Mouse (Mus musculus) neural tube, embryonic 12.5 days (tissue): ENCODE results near the gene Cdc42ep3. TPM values are rescaled to one million over a fixed set of nuclear protein-coding genes. Genes with fewer than 3 reads are reported as not detected.

Experiments
- ATAC-seq: fragments of 200-750 bp; cut with Nextera tagmentation; 2 replicates; pipeline ENCODE4 v1.8.0; 2017; ENCODE audit warnings: low read depth, mild to moderate bottlenecking, moderate TSS enrichment, moderate library complexity; ENCODE audit not compliant: low FRiP score
- H3K27ac ChIP-seq: fragments of 300-500 bp; sonication (generic); 2 replicates; pipeline ENCODE4 v1.5.1; 2016
- H3K27me3 ChIP-seq: fragments of 300-500 bp; sonication (generic); replicated peaks from 2 replicates; pipeline ENCODE4 v1.6.1; 2016; ENCODE audit warnings: mild to moderate bottlenecking
- H3K36me3 ChIP-seq: fragments of 300-500 bp; sonication (generic); 2 replicates; pipeline ENCODE4 v1.6.1; 2016; ENCODE audit warnings: mild to moderate bottlenecking
- H3K4me1 ChIP-seq: fragments of 300-500 bp; sonication (generic); 2 replicates; pipeline ENCODE4 v1.6.1; 2016
- H3K4me2 ChIP-seq: fragments of 300-500 bp; sonication (generic); replicated peaks from 2 replicates; pipeline ENCODE4 v1.6.1; 2016; ENCODE audit warnings: mild to moderate bottlenecking
- H3K4me3 ChIP-seq: fragments of 300-500 bp; sonication (generic); 2 replicates; pipeline ENCODE4 v1.5.1; 2016
- H3K9ac ChIP-seq: fragments of 300-500 bp; sonication (generic); 2 replicates; pipeline ENCODE4 v1.6.1; 2016; ENCODE audit warnings: mild to moderate bottlenecking
- H3K9me3 ChIP-seq: fragments of 300-500 bp; sonication (generic); 2 replicates; pipeline ENCODE4 v1.6.1; 2016; ENCODE audit warnings: mild to moderate bottlenecking
- WGBS: fragments of 180-500 bp; shearing (Covaris S2); methylation state at CpG from one replicate; pipeline ENCODE4 v1.1.7; 2016; 5-methylcytosine and 5-hydroxymethylcytosine counted together
- polyA plus RNA-seq: library from polyadenylated mRNA; unstranded; fragments of >200 nt; fragmentation: Nextera tagmentation; extraction: Ambion mirVana; gene quantifications from 2 replicates; pipeline ENCODE4 v1.2.1, GENCODE M21; 2016

The Cdc42ep3 gene
- polyA plus RNA-seq, 1 experiment from 2014 or later: 34.5 TPM

- no peak overlapping the region for H3K27ac ChIP-seq
- H3K4me3 ChIP-seq: no peak overlapping the region
- H3K9me3 ChIP-seq: no peaks in the 10 kb centered on the region
- H3K4me1 ChIP-seq: 0 out of 2 replicates have a peak, but pooled peaks cover 8% of the 10 kb centered on the region
- H3K36me3 ChIP-seq: no peaks in the 10 kb centered on the region
- no peak overlapping the region for H3K9ac ChIP-seq
- ATAC-seq: no peak
- H3K4me2 ChIP-seq: no peak overlapping the region
- no peaks in the 10 kb centered on the region for H3K27me3 ChIP-seq
- WGBS: 79% methylated on average over 7 of the region's 7 CpGs
These were observed 12.9 kb downstream of the Cdc42ep3 start for GRCm38 (mm10) chr17:79341946-79342470.

GRCm38 (mm10) chr17:79337494-79337893, 17.4 kb downstream of the Cdc42ep3 start:
- peaks cover 9% of the 10 kb centered on the region; the same call in 1 of the 2 replicates for H3K36me3 ChIP-seq
- H3K9ac ChIP-seq: no peak overlapping the region
- H3K4me2 ChIP-seq: no peak overlapping the region
- no peak overlapping the region for H3K27ac ChIP-seq
- H3K4me1 ChIP-seq: no peaks in the 10 kb centered on the region
- H3K9me3 ChIP-seq: no peaks in the 10 kb centered on the region
- 80% methylated on average over 3 of the region's 3 CpGs for WGBS
- H3K27me3 ChIP-seq: no peaks in the 10 kb centered on the region
- no peak overlapping the region for H3K4me3 ChIP-seq
- ATAC-seq: no peak

GRCm38 (mm10) chr17:79334701-79335100, 20.2 kb downstream of the Cdc42ep3 start:
- Histone ChIP-seq H3K36me3 (peaks cover 9% of the 10 kb centered on the region; the same call in 1 of the 2 replicates), H3K4me2 (no peak overlapping the region), H3K4me1 (no peaks in the 10 kb centered on the region), H3K9me3 (no peaks in the 10 kb centered on the region), H3K27me3 (no peaks in the 10 kb centered on the region), H3K9ac (no peak overlapping the region), H3K27ac (no peak overlapping the region), H3K4me3 (no peak overlapping the region)
- ATAC-seq: no peak
- WGBS: 90% methylated on average over 11 of the region's 11 CpGs

- no peaks in the 10 kb centered on the region for H3K4me1 ChIP-seq
- H3K4me2 ChIP-seq: no peak overlapping the region
- no peak for ATAC-seq
- H3K27ac ChIP-seq: no peak overlapping the region
- peaks cover 9% of the 10 kb centered on the region; the same call in 1 of the 2 replicates for H3K36me3 ChIP-seq
- WGBS: 88% methylated on average over 9 of the region's 9 CpGs
- no peak overlapping the region for H3K9ac ChIP-seq
- no peaks in the 10 kb centered on the region for H3K9me3 ChIP-seq
- H3K4me3 ChIP-seq: no peak overlapping the region
- H3K27me3 ChIP-seq: no peaks in the 10 kb centered on the region
These were observed 21.2 kb downstream of the Cdc42ep3 start for GRCm38 (mm10) chr17:79333650-79334049.

GRCm38 (mm10) chr17:79332864-79333263, 22.0 kb downstream of the Cdc42ep3 start:
- ATAC-seq: no peak
- WGBS: 81% methylated on average over 3 of the region's 3 CpGs
- H3K4me2 ChIP-seq: no peak overlapping the region
- H3K9ac ChIP-seq: no peak overlapping the region
- no peak overlapping the region for H3K4me3 ChIP-seq
- H3K27me3 ChIP-seq: no peaks in the 10 kb centered on the region
- H3K27ac ChIP-seq: no peak overlapping the region
- H3K4me1 ChIP-seq: no peaks in the 10 kb centered on the region
- H3K9me3 ChIP-seq: no peaks in the 10 kb centered on the region
- peaks cover 9% of the 10 kb centered on the region; the same call in 1 of the 2 replicates for H3K36me3 ChIP-seq

- Histone ChIP-seq H3K4me2 (no peak overlapping the region), H3K27ac (no peak overlapping the region), H3K4me3 (no peak overlapping the region), H3K9ac (no peak overlapping the region), H3K36me3 (peaks cover 9% of the 10 kb centered on the region; the same call in 1 of the 2 replicates), H3K4me1 (peaks cover 5% of the 10 kb centered on the region; the same call in 1 of the 2 replicates), H3K27me3 (no peaks in the 10 kb centered on the region), H3K9me3 (no peaks in the 10 kb centered on the region)
- 97% methylated on average over 2 of the region's 2 CpGs for WGBS
- no peak for ATAC-seq
These were observed 24.5 kb downstream of the Cdc42ep3 start for GRCm38 (mm10) chr17:79330397-79330796.

GRCm38 (mm10) chr17:79326868-79327376, 28.0 kb downstream of the Cdc42ep3 start:
- H3K4me3 ChIP-seq: no peak overlapping the region
- no peaks in the 10 kb centered on the region for H3K9me3 ChIP-seq
- H3K27me3 ChIP-seq: no peaks in the 10 kb centered on the region
- no peak overlapping the region for H3K9ac ChIP-seq
- WGBS: 69% methylated on average over 4 of the region's 4 CpGs
- peak; percentile 78 for ATAC-seq
- H3K4me1 ChIP-seq: peaks cover 5% of the 10 kb centered on the region; the same call in 1 of the 2 replicates
- H3K36me3 ChIP-seq: no peaks in the 10 kb centered on the region
- H3K27ac ChIP-seq: no peak overlapping the region
- no peak overlapping the region for H3K4me2 ChIP-seq

GRCm38 (mm10) chr17:79317085-79317751, 37.7 kb downstream of the Cdc42ep3 start:
- no peak for ATAC-seq
- no peak overlapping the region for H3K27ac ChIP-seq
- WGBS: 70% methylated on average over 12 of the region's 12 CpGs
- no peaks in the 10 kb centered on the region for H3K9me3 ChIP-seq
- H3K27me3 ChIP-seq: no peaks in the 10 kb centered on the region
- H3K9ac ChIP-seq: no peak overlapping the region
- H3K4me2 ChIP-seq: no peak overlapping the region
- no peak overlapping the region for H3K4me3 ChIP-seq
- H3K36me3 ChIP-seq: no peaks in the 10 kb centered on the region
- H3K4me1 ChIP-seq: no peaks in the 10 kb centered on the region

GRCm38 (mm10) chr17:79315415-79316094, 39.3 kb downstream of the Cdc42ep3 start:
- H3K36me3 ChIP-seq: no peaks in the 10 kb centered on the region
- 83% methylated on average over 4 of the region's 4 CpGs for WGBS
- no peak overlapping the region for H3K4me2 ChIP-seq
- H3K27ac ChIP-seq: no peak overlapping the region
- no peak for ATAC-seq
- H3K9ac ChIP-seq: no peak overlapping the region
- H3K9me3 ChIP-seq: no peaks in the 10 kb centered on the region
- H3K27me3 ChIP-seq: no peaks in the 10 kb centered on the region
- no peak overlapping the region for H3K4me3 ChIP-seq
- no peaks in the 10 kb centered on the region for H3K4me1 ChIP-seq

- WGBS: 76% methylated on average over 1 of the region's 1 CpGs
- H3K9me3 ChIP-seq: no peaks in the 10 kb centered on the region
- no peaks in the 10 kb centered on the region for H3K27me3 ChIP-seq
- H3K9ac ChIP-seq: no peak overlapping the region
- H3K36me3 ChIP-seq: no peaks in the 10 kb centered on the region
- H3K27ac ChIP-seq: no peak overlapping the region
- no peak overlapping the region for H3K4me2 ChIP-seq
- no peak overlapping the region for H3K4me3 ChIP-seq
- no peak for ATAC-seq
- H3K4me1 ChIP-seq: no peaks in the 10 kb centered on the region
These were observed 44.4 kb downstream of the Cdc42ep3 start for GRCm38 (mm10) chr17:79310465-79310864.

- Histone ChIP-seq H3K9ac (no peak overlapping the region), H3K36me3 (no peaks in the 10 kb centered on the region), H3K27ac (no peak overlapping the region), H3K27me3 (no peaks in the 10 kb centered on the region), H3K9me3 (no peaks in the 10 kb centered on the region), H3K4me1 (no peaks in the 10 kb centered on the region), H3K4me2 (no peak overlapping the region), H3K4me3 (no peak overlapping the region)
- ATAC-seq: no peak
- 96% methylated on average over 1 of the region's 1 CpGs for whole genome bisulfite sequencing
These were observed 45.4 kb downstream of the Cdc42ep3 start for GRCm38 (mm10) chr17:79309506-79309905.

- Histone ChIP-seq H3K27ac (no peak overlapping the region), H3K9ac (no peak overlapping the region), H3K27me3 (no peaks in the 10 kb centered on the region), H3K4me3 (no peak overlapping the region), H3K4me1 (no peaks in the 10 kb centered on the region), H3K36me3 (no peaks in the 10 kb centered on the region), H3K9me3 (no peaks in the 10 kb centered on the region), H3K4me2 (no peak overlapping the region)
- 83% methylated on average over 7 of the region's 7 CpGs for WGBS
- no peak for ATAC-seq
These were observed 49.2 kb downstream of the Cdc42ep3 start for GRCm38 (mm10) chr17:79305644-79306043.
